Mouse (Mus musculus): ENCODE measurements around the gene Gm20388. TPM values are rescaled to one million over a fixed set of nuclear protein-coding genes. Genes with fewer than 3 reads are reported as not detected.

The Gm20388 gene
- polyA plus RNA-seq, 1 experiment, result 49.7 TPM

DNA sequence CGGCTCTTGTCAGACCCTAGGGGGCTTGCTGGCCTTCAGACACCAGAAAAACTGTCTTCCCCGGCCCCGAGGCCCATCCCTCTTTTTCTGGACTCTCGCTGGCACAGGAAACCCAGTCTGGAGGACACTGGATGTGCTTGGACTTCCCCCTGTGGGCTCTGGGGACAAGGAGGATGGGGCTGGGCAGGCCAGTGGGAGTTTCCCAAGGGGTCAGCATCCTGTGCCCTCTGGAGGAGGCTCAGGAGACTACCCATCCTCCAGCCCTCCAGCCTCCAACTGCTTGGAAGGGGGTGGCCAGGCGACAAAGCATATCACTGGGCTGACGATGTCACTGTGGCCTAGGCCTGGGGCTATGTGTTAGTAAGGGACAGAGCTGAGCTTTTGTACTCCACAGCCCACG, 898.4 kb downstream of the Gm20388 start:
- Histone ChIP-seq H3K4me1 (ENCODE audit: control insufficient read depth, insufficient read depth, low read length) (peaks cover 14% of the 10 kb centered on the region), H3K4me3 (ENCODE audit: insufficient read depth, low read depth, low read length) (no peak overlapping the region), H3K27me3 (replicated peaks; ENCODE audit: control insufficient read depth, insufficient read depth, low read length) (no peaks in the 10 kb centered on the region), H3K36me3 (ENCODE audit: control insufficient read depth, insufficient read depth, low read length) (no peaks in the 10 kb centered on the region), H3K27ac (ENCODE audit: insufficient read depth, low read depth, low read length) (no peak overlapping the region)
- 60% methylated on average over 7 of the region's 7 CpGs for WGBS
- no peak for TF ChIP-seq POLR2A (IDR thresholded peaks at IDR 0.05; ENCODE audit: low read depth, low read length)
- no peak for TF ChIP-seq CTCF (conservative IDR thresholded peaks at IDR 0.05; ENCODE audit: insufficient read depth, insufficient read length, low read depth, low read length)
- DNase-seq, result no peak

DNA sequence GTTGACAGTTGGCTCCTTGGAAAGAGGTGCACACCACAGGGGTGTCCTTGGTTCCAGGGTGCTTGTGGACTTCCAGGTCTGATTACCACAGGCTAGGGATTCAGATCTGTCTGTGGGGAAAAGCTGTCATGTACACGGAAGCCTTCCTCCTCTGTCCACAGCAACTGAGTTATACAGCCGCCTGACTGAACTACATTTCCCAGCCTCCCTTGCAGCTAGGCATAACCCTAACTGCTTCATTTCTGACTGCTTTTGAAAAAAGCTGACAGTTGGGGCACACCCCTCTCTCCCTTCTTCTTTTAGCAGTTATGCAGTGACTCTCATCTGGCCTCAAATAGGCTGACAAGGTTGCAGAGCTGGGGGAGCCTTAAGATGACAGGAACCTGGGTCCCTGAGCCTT, 901.3 kb downstream of the Gm20388 start:
- Histone ChIP-seq H3K27ac (ENCODE audit: insufficient read depth, low read depth, low read length) (no peak overlapping the region), H3K36me3 (ENCODE audit: control insufficient read depth, insufficient read depth, low read length) (no peaks in the 10 kb centered on the region), H3K4me3 (ENCODE audit: insufficient read depth, low read depth, low read length) (no peak overlapping the region), H3K4me1 (ENCODE audit: control insufficient read depth, insufficient read depth, low read length) (no peaks in the 10 kb centered on the region), H3K27me3 (replicated peaks; ENCODE audit: control insufficient read depth, insufficient read depth, low read length) (no peaks in the 10 kb centered on the region)
- no peak for TF ChIP-seq POLR2A (IDR thresholded peaks at IDR 0.05; ENCODE audit: low read depth, low read length)
- TF ChIP-seq CTCF (conservative IDR thresholded peaks at IDR 0.05; ENCODE audit: insufficient read depth, insufficient read length, low read depth, low read length), result no peak
- WGBS, result 79% methylated on average over 2 of the region's 2 CpGs
- no peak for DNase-seq

DNA sequence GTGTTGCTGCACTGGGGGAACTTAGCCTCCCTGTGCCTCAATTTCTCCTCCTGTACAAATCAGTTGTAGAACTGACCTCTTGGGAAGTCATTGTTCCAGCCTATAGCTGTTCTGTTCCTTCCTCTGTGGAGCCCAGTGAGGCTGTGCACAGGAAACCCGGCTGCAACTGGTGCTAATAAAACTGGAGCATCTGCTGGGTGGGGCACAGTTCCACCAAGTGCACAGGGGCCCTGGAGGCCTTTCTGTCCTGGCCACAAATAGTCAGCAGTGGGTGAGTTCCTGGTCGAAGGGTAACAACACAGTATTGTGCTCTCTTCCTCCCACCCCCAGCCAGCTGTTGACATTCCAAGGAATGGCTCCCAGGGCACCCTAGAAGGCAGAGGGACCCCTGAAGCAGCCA, 902.4 kb downstream of the Gm20388 start:
- no peak for DNase-seq
- 49% methylated on average over 2 of the region's 2 CpGs for WGBS

DNA sequence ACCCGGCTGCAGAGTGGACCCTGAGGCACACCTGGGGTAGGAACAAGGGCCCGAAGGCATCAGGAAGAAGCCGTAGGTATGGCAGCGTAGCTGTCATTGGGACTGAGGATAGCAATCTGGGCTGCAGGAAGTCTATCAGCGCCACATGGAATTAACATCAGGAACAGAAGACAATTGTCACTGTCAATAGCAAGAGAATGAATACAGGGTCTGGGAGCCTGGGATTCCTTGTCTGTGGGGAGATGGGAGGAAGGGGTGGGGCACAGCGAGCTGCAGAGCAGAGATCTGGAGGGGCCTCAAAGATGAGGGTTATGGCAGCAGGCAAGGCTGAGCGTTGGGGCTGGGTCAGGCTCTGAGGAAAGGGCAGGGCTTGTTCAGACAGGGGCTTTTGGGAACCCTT, 903.2 kb downstream of the Gm20388 start:
- Histone ChIP-seq H3K4me3 (ENCODE audit: insufficient read depth, low read depth, low read length) (no peak overlapping the region), H3K27me3 (replicated peaks; ENCODE audit: control insufficient read depth, insufficient read depth, low read length) (no peaks in the 10 kb centered on the region), H3K4me1 (ENCODE audit: control insufficient read depth, insufficient read depth, low read length) (no peaks in the 10 kb centered on the region), H3K36me3 (ENCODE audit: control insufficient read depth, insufficient read depth, low read length) (no peaks in the 10 kb centered on the region), H3K27ac (ENCODE audit: insufficient read depth, low read depth, low read length) (no peak overlapping the region)
- TF ChIP-seq CTCF (conservative IDR thresholded peaks at IDR 0.05; ENCODE audit: insufficient read depth, insufficient read length, low read depth, low read length), result no peak
- no peak for TF ChIP-seq POLR2A (IDR thresholded peaks at IDR 0.05; ENCODE audit: low read depth, low read length)
- DNase-seq, result no peak
- WGBS, result 75% methylated on average over 7 of the region's 7 CpGs

More for the DNA sequence above, 902.4 kb downstream of the Gm20388 start:
- H3K27me3 ChIP-seq (replicated peaks; ENCODE audit: control insufficient read depth, insufficient read depth, low read length), result no peaks in the 10 kb centered on the region
- no peak overlapping the region for H3K4me3 ChIP-seq (ENCODE audit: insufficient read depth, low read depth, low read length)
- H3K27ac ChIP-seq (ENCODE audit: insufficient read depth, low read depth, low read length), result no peak overlapping the region
- H3K4me1 ChIP-seq (ENCODE audit: control insufficient read depth, insufficient read depth, low read length), result no peaks in the 10 kb centered on the region
- TF ChIP-seq CTCF (conservative IDR thresholded peaks at IDR 0.05; ENCODE audit: insufficient read depth, insufficient read length, low read depth, low read length) (no peak), POLR2A (IDR thresholded peaks at IDR 0.05; ENCODE audit: low read depth, low read length) (no peak)
- H3K36me3 ChIP-seq (ENCODE audit: control insufficient read depth, insufficient read depth, low read length), result no peaks in the 10 kb centered on the region

DNA sequence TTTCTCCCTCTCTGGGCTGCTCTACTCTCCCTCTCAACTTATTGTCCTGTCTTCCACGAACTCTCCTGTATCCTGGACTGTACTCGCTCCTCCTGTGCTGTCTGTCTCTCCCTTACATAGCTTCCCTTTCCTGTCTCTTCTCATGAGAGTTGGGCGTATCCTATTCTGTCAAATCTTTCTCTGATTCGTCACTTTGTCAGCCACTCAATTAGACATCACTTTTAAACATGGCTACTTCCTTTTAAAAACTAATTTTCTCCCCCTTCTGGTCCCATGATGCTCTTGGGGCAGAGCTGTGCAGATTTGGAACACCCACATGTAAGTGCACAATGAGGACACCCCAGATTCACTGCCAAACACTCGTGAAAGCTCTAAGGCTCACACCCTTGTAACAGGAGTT, 905.7 kb downstream of the Gm20388 start:
- Histone ChIP-seq H3K27ac (ENCODE audit: insufficient read depth, low read depth, low read length) (no peak overlapping the region), H3K4me3 (ENCODE audit: insufficient read depth, low read depth, low read length) (no peak overlapping the region), H3K36me3 (ENCODE audit: control insufficient read depth, insufficient read depth, low read length) (no peaks in the 10 kb centered on the region), H3K4me1 (ENCODE audit: control insufficient read depth, insufficient read depth, low read length) (no peaks in the 10 kb centered on the region), H3K27me3 (replicated peaks; ENCODE audit: control insufficient read depth, insufficient read depth, low read length) (no peaks in the 10 kb centered on the region)
- TF ChIP-seq POLR2A (IDR thresholded peaks at IDR 0.05; ENCODE audit: low read depth, low read length) (no peak), CTCF (conservative IDR thresholded peaks at IDR 0.05; ENCODE audit: insufficient read depth, insufficient read length, low read depth, low read length) (no peak)
- no peak for DNase-seq
- WGBS, result 85% methylated on average over 5 of the region's 5 CpGs

DNA sequence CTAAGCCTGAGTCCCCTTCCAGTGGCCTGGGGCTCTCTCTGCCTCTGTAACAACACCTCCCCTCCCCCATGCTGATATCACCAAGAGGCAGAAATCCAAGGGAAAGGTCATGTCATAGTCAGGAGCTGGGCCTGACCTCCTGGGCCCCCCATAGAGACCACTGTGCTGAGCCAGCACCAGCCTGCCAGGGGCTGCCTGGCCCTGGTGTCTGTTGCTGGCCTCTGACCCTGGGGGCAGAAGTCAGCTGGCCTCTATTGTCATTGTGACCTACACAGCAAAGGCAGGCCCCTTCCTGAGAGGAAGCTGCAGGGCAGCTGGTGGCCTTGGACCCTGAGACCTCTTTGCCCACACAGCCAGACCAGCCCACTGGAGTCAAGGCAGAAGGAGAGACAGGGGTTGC, 909.3 kb downstream of the Gm20388 start:
- TF ChIP-seq CTCF (conservative IDR thresholded peaks at IDR 0.05; ENCODE audit: insufficient read depth, insufficient read length, low read depth, low read length) (no peak), POLR2A (IDR thresholded peaks at IDR 0.05; ENCODE audit: low read depth, low read length) (no peak)
- Histone ChIP-seq H3K36me3 (ENCODE audit: control insufficient read depth, insufficient read depth, low read length) (no peaks in the 10 kb centered on the region), H3K4me3 (ENCODE audit: insufficient read depth, low read depth, low read length) (no peak overlapping the region), H3K27me3 (replicated peaks; ENCODE audit: control insufficient read depth, insufficient read depth, low read length) (no peaks in the 10 kb centered on the region), H3K27ac (ENCODE audit: insufficient read depth, low read depth, low read length) (no peak overlapping the region), H3K4me1 (ENCODE audit: control insufficient read depth, insufficient read depth, low read length) (no peaks in the 10 kb centered on the region)
- DNase-seq, result no peak

DNA sequence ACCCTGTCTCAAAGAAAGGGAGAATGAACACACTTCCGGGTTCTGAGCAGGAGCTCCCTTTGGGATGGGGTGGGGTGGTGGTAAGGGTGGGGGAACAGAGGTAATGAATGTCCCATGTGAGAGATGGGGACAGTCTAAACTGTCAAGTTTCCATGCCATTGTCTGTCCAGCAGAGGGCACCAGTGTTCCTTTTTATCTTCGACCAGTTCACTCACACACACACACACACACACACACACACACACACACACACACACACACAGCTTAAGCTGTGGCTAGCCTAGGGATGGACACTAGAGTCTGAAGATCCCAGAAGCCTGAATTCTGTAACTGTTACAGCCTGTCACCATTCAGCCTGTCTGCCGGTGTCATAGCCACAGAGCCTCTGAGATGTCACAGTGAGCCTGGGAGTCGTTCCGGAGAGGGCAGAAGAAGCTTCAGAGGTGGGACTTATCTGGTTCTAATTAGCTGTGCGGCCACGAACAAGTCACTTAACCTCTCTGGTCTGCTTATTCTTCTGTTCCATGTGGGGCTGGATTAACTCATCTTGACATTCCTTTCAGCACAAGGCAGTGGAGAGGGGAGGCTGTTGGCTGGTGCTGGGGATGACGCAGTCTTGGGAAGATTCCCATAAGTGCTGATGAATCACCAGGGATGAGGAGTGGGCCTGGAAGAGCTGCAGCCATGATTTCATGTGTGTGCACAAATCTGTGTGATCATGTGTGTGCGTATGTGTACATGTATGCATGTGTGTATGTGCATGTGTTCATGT, 910.9 kb downstream of the Gm20388 start:
- H3K4me3 ChIP-seq (ENCODE audit: insufficient read depth, low read depth, low read length), result no peak overlapping the region

More for the DNA sequence above, 910.9 kb downstream of the Gm20388 start:
- Histone ChIP-seq H3K4me1 (ENCODE audit: control insufficient read depth, insufficient read depth, low read length) (no peaks in the 10 kb centered on the region), H3K27ac (ENCODE audit: insufficient read depth, low read depth, low read length) (no peak overlapping the region), H3K36me3 (ENCODE audit: control insufficient read depth, insufficient read depth, low read length) (no peaks in the 10 kb centered on the region), H3K27me3 (replicated peaks; ENCODE audit: control insufficient read depth, insufficient read depth, low read length) (no peaks in the 10 kb centered on the region)
- peak; percentile 66 for TF ChIP-seq CTCF (conservative IDR thresholded peaks at IDR 0.05; ENCODE audit: insufficient read depth, insufficient read length, low read depth, low read length)
- TF ChIP-seq POLR2A (IDR thresholded peaks at IDR 0.05; ENCODE audit: low read depth, low read length), result no peak
- WGBS, result 34% methylated on average over 9 of the region's 9 CpGs
- peak; percentile 61 for DNase-seq

All from kidney, adult 2 months (tissue).